Mouse (Mus musculus) c-Kit-positive CD71-positive TER-119-negative erythroid progenitor cells, embryonic 14.5 days (primary cell): ENCODE data around the gene Gm13030.
"Not testable (repeated sequence)": the region's sequence is repeated elsewhere in the genome, so short reads cannot be mapped to it uniquely, and the experiment has no call there.

ENCODE experiments used
- DNase-seq: peaks from one replicate; pipeline ENCODE4 v3.0.0-alpha.2; 2013; ENCODE audit warnings: low read depth

Gm13030 gene

DNA sequence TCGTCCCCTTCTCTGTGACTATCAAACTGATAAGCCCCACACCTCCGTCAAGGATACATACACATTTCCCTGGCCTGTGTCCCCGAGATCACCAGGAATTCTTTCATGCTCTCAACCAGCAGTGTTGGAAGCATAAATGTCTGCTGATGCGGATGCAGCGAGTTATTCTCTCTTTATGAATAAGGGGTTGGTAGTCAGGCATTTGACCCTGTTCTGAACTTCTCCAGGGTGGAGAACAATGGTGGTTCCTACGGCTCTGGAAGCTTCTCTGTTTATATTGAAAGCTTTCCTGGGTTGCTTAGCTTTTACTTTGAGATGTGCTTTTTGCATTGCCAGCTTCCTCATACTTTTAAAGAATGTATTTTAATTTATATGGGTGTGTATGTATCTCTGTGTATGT is at the start of gene Gm13030:
Gene Gm13030, minus strand, starts transcription at position 101 of the 400 bp plus-strand sequence.
- DNase-seq: no peak

DNA sequence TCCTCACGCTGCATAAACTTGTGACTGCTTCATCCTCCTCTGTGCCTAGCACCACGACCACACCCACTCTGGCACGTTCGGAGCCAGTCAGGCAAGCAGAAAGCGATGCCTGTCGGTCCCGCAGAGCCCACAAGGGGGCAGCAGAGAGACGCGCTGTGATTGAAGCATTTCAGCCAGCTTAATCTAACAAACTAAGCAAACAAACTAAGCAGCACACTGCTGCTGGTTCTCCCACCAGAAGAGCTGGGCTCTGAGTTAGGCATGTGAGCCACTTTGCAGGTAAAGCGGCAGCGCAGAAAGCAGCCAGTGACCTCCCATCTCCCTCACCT is 48.3 kb upstream of the Gm13030 start:
- peak; percentile 80 for DNase-seq

DNA sequence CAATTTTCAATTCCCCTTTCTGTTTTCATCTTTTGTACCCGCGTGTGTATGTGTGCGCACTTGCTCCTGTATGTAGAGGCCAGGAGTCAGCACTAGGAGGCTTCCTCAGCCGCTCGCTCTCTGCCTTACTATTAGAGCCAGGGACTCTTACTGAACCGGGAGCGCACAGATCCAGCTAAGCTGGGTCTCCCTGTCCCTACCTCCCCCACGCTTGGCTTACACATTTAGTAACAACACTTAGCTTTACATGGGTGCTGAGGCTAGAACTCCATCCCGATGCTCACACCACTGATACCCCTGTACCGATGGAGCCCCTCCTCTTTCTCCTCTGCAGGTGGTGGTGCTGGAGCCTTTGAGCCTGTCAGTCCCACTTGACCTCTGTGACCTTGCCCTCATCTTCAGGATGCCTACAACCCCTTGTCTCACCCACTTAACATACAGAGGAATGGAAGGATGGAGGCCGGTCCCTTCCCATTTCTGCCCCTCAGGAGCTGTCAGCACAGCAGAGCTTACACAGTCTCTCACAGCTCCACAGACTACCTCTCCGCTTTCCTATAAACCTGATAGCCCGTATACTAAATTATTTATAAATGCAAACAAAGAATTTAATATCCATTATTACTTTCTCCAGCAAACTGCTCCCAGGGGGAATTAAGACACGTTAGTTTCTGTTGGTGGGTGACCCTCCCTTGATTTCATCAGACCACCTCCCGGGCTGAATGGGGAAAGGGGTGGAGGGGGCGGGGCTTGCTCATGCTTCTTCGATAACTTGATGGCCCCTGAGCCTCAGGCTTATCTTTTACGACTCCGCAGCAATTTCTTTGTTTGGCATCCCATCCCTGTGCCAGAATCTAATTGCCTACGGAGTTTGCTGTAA is 47.7 kb upstream of the Gm13030 start:
- DNase-seq: no peak

DNA sequence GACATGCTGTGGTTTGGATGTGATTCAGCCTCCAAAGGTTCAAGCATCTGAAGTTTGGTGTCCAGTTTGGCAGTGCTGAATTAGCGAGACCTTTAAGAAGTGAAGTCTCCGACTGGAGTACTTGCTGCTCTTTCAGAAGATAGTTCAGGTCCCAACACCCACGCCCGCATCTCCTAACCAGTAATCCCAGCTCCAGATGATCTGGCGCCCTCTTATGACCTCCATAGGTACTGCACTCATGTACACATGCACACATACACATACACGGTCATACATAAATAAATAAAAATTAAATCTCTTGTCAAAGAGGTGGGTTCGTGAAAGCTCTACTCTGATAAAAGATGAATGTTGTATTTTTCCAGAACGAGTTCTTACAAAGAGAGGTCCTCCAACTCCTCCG is 43.5 kb upstream of the Gm13030 start:
- DNase-seq: no peak

DNA sequence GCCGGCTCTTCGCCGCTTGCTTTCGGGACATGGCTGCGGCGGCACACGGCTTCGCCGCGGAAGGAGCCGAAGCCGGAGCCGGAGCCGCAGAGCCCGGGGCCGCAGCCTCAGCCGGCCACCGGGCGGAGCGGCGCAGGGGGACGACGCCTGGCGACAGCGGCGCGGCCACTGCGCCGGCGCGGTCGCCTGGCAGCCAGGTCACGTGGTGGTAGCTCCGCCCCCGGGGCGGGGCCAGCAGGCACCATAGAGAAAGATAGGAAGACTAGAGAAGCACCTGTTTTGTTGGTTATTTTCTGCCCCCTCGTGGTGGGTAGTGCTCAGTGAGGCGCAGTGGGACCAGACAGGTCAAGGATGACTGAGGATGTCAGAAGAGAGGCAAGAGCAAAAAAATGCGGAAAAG is 40.0 kb upstream of the Gm13030 start, which contains the start of gene Otud3:
Gene Otud3, minus strand, starts transcription at position 149 of the 400 bp plus-strand sequence.
- peak; percentile 87 for DNase-seq

DNA sequence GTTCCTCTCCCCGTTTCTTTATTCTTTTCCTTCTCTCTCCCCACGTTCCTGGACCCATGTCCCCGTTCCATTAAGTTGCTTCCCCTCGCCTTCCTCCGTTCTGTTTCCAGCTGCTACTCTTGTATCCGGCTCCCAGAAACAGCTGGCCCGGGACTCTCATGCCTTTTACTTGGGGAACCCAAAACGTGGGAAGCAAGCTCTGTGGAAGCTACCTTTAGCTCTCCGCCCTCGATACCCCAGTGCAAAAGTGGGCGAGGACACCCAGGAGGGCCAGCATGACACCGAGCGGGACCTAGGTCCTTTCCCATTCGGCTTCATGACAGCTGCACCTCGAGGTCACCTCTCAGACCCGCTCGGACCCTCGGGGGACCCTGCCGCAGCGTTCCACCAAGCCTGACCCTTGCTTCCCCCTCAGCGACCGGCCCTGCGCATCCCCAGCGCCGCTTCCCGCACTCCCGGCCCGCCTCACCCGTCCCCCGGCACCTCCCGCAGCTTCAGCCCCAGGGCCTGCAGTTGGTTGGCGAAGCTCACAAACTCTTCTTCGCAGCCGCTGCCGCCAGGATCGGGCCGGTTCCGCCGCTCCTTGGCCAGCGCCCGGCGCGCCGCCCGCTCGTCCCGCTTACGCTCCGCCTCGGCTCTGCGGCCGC is 39.5 kb upstream of the Gm13030 start:
- peak; percentile 10 for DNase-seq

DNA sequence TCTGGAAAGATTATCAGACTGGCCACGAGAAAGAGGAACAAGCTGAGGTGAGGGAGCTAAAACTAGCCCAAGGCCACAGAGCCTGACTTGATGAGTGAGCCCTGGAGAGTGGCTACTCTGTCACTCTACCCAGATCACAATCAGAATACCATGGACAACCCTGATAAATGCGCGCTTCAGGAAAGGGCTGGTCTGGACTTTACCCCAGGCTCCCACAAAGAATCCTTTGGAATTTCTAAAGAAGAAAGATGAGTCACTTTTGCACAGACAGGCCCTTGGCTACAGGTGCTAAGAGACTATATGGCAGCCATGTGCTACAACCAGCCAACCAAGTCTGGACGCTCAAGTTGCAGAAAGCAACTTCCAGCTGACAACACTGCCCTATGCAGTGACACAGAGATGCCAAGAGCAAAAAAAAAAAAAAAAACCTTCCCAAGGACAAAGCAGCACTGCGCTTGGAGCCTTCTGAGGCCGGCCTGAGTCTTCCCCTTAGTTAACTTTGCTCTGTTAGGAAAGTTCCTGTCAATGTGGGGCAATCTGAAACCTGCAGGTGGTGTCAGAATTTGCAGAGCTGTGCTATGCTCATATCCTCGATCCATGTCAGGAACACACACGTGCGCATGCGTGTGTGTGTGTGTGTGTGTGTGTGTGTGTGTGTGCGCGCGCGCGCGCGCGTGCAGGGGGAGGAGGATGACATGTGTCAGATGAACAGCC is 32.0 kb upstream of the Gm13030 start:
- DNase-seq: no peak

DNA sequence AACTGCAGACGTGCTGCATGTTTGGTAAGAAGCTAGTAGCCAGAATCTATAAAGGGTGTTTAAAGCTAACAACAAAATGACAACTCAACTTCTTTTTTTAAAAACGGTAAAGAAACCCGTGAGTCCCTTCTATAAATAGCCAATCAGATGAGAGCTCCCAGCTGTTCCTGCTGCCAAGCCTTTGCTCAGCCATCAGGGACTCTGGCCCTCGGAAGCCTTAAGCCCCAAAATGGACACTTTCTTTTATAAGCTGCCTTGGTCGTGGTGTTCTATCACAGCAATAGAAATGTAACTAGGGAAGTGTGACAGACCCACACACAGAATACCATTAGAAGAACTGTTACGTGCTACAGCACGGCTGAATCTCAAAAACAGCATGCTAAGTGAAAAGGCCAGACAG is 25.6 kb upstream of the Gm13030 start:
- no peak for DNase-seq

DNA sequence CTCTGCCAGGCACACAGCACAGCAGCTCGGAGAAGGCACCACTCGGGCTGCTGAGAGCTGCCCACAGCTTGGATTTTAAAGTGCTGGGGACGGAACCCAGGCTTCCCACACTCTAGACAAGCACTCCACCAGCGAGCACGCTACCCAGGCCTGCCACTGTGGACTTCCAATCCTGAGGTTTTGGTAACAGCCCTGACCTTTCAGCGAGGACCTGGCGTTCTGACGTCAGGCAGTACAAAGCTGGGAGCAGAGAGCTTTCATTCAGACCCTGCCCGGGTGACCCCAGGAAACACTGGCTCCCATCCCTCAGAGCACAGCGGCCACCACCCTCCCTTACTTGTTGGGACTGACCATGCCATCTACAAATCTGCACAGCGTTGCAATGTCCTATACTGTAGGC is 20.0 kb upstream of the Gm13030 start:
- not testable (repeated sequence) for DNase-seq

DNA sequence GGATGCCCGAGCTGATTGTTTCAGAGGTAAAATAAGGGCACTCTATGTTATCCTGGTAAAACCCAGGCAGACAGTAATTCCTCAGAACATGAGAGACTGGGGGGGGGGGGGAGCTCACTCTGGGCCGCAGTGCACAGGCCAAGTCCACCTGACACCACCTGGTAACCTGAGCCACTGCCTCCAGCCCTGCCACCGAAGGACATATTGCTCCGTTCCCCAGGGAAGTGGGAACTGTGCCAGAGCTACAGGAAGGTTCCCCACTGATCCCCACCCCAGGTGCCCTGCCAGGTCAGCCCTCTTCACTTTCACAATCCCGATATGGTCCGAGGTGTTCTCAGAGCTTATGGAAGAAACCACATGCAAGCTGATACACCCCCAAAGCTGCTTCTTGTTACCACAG is 18.9 kb upstream of the Gm13030 start:
- no peak for DNase-seq

DNA sequence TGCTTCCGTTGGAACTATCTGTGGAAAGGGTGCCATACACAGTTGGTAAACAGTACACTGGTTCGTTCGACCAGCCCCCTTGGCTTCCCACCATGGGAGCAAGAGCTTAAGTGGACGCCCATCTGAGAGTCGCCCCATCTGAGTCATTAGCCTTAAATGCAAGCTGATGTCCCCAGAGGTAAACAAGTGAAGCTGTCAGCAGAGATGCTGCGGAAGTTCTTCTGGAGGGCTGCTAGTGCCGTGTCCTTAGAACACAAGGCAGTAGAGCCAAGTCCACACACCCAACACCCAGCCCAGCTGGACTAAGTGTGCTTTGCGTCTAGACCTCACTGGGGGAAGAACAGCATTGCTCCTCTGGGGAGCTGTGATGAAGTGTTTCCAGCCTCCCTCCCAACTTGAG is 15.9 kb upstream of the Gm13030 start:
- no peak for DNase-seq

DNA sequence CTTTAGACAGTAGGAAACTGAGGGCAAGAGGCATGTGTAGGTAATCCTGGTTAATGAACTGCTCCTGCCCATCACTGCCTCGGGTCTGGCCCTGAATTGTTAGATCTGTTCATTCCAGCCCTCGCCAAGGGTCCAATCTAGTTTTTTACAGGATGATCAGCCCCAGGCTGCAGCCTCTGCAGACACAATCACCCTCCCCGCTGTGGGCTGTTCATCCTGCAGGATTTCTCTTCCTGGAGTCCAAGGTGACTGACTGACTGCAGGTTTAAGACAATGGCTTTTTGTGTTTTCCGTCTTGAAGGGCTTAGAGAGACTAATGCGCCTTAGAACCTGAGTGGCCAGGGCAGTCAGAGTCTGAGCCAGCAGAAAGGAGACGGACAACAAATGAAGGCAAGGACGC is 15.4 kb upstream of the Gm13030 start:
- no peak for DNase-seq

DNA sequence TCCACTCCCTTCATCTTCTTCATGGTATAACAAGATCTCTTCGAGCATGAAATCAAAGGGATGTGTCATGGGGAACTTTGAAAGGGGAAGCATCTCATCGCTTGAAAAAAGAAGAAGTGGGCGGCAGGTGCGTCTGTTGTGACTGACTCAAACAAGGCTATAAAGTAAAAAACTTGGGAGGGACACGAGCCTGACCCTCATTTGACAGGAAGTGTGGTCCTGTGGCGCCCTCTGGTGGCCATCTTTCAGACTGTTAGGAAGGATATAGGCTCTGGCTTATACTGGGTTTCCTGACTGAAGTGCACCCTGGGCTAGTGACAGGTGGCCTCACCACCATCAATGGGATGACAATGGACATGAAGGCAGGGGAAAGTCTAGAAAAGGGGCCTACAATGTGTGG is 10.5 kb upstream of the Gm13030 start:
- DNase-seq: peak; percentile 60

DNA sequence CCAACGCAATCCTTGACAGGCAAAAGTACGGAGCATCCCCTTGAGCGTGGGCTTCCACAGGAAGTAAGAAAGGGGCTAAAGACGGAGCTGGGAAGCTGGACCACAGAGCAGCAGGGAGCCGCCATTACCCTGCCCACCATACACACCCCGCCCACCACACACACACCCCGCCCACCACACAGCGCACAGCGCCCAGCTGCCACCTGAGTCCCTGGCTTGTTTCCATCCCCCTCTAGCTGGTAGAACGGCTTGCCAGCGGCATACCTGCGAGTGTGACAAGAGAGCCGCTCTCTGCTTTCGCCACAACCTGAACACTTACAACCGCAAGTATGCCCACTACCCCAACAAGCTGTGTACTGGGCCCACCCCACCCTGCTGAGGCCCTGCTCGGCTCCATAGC is 8.4 kb upstream of the Gm13030 start:
- no peak for DNase-seq

DNA sequence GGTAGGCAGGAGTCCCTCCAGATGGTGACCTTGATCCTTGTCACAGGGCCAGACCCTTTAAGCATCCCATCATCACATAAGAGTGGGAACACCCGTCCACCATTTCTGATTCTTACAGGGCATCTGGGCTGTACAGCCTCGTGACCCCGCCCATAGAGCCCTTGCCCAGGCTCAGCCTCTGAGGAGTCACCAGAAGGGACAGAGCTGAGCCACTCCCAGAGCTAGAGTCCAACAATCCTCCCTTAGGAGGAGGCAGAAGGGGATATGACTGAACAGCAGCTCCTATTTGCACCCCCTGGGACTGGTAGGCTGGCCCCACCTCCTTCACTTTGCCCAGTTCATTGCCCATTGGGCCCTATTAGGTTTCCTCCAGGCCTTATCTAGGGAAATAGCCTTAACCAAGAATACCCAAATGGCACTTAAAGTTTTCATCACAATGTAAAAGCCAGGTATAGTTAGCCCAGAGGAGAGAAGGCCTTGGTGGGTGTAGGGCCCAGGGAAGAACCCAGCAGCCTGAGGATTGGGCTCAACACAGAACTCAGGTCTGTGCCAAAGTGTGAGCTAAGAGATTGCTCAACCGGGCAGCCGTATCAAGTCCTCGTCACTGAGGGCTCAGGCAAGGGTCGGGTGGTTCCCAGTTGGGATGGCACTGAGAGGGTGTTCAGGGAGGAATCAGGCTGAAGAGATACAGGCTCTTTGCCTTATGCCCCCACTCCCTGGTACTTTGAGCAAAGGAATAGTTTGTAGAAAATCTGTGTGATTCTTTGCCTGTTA is 7.2 kb upstream of the Gm13030 start:
- no peak for DNase-seq

DNA sequence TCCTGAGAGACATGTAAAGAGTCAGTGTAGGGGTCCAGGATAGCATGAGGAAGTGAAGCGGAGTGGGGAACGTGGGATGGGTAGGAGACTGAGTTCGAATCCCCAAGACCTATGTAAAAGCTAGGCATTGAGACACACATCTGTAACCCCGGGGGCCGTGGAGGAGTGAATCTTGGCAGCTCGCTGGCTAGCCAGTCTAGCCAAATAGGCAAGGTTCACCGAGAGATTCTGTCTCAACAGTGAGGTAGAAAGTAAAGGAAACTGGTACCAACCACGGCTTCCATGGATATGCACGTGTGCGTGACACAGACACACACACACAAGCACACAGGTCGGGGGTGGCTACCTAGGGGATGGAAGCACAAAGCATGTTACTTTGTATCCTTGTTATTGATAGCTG is 6.0 kb upstream of the Gm13030 start:
- DNase-seq: no peak

DNA sequence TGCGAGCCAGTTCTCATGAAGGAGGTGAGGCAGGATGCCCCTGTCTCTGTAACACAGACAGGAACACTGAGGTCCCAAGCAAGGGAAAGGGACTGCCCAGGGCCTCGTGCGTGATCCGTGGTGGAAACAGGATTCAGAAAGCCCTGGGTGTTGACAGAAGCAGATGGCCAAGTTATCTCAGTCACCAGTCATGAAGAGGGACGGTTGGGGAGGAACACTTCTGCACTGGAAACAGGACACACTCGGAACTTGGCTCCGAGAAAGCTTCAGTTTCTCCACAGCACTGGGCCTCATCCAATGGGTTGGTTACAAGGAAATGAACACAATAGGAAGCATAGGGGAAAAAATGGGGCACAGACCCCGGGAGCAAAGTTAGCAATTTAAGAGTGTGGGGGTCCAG is 5.0 kb upstream of the Gm13030 start:
- DNase-seq: no peak

DNA sequence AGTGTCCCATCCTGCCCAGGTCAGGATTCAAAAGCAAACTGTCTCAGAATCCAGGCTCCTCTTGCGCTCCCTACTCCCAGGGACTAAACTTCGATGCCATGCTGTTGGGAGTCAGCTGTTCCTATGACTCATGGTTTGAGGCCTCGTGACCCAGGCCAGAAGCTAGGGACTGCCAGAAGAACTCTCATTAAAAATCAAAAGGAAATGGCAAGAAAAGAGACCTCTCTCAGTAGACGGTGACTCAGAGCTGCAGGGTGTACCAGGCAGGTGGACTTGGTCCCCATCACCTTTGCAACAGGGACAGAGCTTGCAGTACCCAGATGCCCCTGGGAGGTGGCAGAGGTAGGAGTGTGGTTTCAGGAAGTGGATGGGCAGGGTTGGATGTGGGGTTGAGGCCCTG is 4.0 kb upstream of the Gm13030 start, which contains the start of gene Pla2g2e:
Gene Pla2g2e, plus strand, starts transcription at position 212 of the 400 bp plus-strand sequence.
- DNase-seq: no peak

DNA sequence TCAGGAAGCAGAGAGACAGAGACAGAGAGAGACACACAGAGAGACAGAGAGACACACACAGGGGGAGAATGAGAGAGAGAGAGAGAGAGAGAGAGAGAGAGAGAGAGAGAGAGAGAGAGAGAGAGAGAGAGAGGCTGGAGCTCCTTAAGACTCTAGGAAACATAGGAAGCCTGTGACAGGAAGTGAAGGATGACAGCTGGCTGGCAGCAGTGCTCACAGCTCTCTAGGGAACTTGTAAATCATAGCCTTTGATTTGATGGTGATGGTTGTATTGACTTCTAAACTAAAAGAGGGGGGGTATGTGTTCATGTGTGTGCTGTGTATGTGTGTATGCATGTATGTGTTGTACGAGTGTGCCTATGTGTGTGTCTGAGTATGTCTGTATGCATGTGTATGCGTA is 2.2 kb upstream of the Gm13030 start:
- DNase-seq: no peak

DNA sequence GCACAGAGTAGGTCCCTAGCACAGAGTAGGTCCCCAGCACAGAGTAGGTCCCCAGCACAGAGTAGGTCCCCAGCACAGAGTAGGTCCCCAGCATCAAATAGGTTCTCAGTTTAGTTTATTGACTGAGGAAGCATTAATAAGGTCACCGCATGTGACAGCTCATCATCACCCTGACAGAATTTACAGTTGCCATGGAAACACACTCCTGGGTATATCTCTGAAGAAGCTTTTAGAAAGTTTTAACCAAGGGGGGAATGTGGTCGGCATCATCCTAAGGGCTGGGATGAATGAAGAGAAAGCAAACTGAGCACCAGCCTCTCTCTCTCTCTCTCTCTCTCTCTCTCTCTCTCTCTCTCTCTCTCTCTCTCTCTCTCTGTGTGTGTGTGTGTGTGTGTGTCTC is 1.5 kb upstream of the Gm13030 start:
- DNase-seq: not testable (repeated sequence)

DNA sequence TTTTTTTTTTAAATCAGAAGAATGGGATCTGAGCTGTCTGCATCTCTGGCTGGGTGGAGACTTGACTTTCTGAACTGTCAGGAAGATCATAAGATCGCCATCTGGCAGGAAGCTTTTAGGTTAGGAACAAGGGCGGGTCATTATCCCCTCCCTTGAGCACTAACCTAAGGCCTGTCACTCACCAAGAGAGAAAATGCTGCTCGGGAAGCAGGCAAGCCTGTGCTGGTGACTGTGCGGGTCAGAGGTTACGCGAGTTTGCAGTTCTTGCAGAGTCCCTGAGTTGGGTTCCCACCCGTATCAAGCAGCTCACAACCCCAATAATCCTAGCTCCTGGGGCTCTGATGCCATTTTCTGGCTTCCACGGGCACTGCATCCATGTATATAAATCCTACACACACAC is 5.1 kb downstream of the Gm13030 start:
- DNase-seq: no peak

DNA sequence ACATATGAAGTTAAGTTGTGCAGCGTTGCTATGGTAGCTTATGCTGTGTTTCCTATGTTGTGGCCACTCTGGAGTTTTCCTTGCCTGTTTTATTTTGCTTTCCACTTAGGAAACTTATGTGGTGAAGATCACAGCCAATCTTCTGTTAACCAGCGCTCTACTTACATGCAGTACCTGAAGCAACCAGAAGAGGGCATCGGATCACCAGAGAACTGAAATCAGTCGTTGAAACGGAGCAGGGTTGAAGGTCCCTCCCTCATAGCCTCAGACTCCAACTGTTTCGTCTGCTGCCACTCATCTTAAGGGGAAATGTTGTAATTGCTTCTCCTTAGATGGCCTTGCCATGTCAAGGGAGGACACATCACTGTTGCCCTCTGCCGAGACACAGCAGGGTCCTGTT is 7.4 kb downstream of the Gm13030 start:
- peak; percentile 28 for DNase-seq
